Mouse (Mus musculus) CD4-positive helper T cell, adult 2 months (primary cell): ENCODE data around the gene Snip1.

ENCODE experiments used
- DNase-seq: peaks from one replicate; pipeline ENCODE4 v3.0.0-alpha.2; 2012; ENCODE audit warnings: low read depth, missing footprints, low spot score

The Snip1 gene

DNA sequence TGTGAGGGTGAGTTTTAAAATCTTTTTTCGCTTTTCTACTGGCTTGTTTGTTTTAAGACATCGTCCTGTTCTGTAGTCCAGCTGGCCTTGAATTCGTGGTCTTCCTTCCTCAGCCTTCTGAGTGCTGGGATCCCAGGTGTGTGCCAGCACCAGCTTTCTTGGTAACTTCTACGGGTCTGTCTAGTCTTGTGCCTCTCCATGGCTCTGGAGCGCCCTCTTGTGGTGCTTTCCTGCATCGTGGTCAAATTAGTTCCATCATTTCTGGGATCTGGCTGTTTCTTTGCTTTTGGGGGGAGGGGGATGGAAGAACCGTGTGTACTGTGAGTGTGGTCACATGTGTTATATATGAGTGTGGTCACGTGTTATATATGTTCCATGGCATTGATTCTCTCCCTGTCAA is 33.0 kb downstream of the Snip1 start:
- peak; percentile 83 for DNase-seq

DNA sequence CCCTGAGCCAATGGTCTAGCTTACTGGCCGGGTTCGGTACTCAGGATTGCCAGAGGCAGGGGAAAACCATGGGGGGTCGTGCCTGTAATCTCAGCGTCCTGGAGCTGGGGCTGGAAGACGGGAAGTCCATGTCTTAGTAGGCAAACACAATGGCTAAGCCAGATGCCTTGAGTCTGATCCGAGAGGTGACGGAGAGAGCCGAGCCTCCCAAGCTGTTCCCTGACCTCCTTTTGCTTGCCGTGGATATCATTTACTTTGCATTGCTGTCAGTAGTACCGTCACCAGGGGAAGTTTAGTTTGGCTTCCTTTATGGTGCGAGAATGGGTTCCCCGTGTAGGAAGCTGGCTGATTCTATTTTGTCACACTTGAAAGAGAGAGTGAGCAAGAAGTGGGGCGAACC is 34.9 kb downstream of the Snip1 start:
- DNase-seq, result no peak

DNA sequence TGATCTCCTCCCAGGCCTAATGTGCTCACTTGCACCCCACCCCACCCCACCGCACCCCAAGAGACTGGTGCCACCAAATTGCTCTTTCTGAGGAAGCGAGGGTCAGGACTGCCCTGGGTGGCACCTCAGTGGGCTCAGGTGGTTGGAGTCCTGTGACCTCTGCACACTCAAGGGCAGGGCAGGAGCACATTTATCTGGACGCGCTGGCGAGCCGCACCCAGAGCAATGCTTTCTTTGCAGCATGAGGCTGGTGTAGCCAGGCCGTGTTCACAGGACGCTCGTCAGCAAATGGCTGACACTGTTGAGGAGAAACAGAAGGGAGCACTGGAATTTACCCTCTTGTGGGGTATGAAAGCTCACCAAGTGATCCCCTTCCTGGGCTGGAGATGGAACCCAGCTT is 38.9 kb downstream of the Snip1 start:
- DNase-seq, result no peak

DNA sequence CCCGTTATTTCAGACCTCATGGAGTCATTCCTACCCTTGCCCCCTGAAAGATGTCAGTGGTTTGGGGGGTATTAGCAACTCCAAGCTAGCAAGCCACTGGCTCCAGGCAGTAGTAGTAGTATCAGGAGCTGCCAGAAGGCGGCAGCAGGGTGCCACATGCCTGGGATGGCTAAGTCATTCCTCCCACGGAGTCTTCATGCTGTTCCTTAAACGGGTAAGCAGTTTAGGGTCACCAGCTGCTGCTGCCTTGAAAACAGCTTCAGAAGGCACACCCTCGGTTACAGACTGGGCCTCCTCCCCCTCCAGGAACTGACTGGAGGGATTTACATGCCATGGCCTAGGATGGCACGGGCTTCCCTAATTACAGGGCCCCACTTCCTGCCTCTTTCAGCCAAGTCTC is 48.2 kb downstream of the Snip1 start:
- peak; percentile 70 for DNase-seq

DNA sequence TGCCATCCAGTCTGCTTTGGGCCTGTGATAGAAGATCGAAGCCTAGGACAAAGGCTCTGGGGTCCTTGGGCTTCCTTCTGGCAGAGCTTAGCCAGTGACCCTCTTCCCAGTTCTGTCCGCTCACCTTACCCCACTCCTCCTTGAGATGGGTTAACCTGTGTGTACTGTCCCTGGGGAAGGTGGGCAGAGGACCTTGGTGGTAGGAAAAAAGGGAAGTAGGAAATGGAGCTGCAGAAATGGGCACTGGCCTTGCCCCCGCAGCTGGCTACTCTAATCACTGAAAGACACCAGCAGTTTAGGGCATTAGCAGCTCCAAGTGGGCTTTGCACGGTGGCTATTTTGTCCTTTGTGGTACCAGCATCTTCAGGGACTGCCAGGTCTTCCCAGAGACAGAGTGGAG is 48.6 kb downstream of the Snip1 start:
- DNase-seq, result no peak

DNA sequence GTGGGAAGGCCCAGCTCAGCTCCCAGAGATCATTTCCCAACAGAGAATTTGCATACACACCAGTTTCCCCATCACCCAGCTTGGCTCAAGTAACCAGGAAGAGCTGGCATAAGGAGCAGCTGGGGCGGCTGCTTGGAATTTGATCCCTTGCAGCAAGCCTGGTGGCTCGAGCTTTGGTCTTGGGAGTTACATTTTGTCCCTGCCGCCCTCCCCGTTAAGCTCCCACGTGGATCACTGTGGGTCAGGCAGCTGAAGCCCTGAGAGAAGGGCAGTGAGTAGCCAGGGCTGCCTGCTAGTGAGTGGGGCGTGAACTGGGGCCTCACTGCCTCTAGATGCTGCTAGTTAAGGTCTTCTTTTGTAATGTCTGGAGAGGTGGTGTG is 49.2 kb downstream of the Snip1 start:
- no peak for DNase-seq

DNA sequence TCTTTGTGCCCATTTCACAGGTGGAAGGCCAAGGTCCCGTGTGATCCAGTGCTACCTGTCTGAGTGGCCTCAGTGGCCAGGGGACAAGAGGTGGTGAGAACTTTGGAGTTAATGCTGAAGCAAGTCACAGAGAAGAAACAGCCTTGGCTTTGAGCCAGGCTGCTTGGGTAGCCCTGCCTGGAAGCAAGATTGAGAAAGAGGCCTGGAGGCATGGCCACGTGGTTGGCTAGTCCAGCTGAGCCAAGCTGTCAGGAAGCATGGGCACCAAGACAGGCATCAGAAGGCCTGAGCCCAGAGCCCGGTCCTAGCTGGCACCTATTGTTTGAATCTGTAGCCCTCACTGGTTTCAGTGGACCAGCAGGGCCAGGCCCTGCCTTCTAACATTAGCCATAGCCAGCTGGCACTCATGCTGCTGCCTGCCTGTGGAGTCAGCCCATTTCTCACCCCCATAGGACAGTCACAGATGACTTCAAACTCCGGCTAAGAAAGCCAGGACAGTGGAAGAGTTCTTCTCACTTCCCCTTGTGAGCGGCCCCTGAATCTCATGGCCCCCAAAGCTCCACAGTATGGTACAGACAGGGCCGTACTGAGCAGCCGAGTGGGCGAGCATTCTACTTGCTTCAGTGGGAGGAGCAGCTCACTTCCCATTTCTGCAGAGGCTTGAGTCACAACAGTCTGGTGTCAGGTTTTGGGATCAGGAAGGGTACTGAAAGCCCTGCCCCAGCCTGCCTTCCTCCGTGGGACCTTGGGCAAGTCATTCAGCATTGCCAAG is 49.8 kb downstream of the Snip1 start:
- DNase-seq, result no peak

DNA sequence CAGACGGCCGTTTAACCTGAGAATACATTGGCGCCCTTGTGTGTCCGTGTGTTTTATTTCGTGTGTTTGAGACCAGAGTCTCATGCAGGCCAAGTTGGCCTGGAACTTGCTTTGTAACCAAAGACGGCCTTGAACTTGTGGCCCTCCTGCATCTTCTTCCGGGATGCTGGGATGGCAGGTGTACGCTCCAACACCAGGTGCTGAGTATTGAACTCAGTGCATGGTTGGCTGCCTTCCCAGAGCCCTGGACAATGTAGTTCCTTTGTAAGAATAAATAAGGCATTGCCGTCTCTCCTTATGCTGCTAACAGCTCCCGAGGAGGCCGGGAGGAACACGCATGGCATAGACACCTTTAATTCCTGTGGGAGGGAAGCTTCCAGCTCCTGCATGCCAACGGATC is 50.5 kb downstream of the Snip1 start:
- DNase-seq, result no peak

DNA sequence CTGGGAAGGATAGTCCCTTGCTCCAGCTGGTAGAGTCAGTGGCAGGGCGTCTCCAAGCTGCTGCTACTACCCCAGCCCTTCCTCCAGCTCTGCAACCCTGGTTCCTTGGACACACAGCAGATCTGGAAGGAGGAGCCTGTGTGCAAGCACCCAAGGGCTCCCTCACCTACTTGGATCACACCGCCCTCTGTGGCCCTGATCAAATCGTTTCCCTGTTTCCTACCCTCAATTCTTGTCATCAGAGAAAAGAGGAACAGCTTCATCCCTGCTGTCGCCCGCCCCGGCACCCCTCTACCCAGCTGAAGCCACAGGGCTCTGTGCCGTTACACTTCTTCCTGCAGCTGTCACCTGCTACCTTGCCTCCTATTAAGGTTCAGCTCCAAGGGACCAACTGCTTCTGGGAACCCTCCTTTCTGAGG is 51.4 kb downstream of the Snip1 start:
- DNase-seq, result peak; percentile 29

DNA sequence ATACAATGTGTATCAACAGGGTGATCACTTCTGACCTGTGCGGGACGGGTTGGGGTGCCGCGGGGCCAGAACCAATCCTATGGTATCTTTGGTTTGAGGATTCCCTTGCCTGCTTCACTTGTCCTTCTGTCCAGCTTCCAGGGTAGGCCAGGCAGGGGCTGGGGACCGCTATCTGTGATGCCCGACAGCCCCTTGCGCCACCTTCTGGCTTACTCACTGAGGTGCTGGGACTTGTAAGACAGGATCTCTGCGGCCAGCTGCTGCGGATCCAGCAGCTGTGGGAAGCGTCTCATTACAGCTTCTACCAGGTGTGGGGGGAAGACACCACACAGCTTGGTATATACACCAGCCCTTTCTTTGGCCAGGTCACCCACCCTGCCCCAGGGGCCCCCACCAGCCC is 52.6 kb downstream of the Snip1 start:
- DNase-seq, result peak; percentile 23

DNA sequence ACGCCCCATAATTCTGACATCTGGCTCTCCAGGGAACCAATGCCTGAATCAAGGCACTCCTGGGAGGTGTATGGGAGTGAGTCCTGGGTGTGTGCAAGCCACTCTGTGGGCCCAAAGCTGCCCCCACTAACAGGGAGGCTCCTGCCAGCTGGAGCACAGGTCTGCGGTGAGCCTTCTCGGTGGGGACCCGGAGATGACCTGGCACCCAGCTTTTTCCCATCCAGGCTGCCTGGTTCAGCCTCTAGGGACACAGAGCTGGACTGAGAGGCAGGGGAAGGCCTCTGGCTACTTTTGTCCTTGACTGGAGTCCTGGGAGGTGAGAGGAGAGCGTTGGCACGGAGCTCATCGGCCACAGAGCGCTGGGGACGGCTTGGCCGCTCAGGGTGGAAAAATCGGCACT is 53.2 kb downstream of the Snip1 start:
- no peak for DNase-seq

DNA sequence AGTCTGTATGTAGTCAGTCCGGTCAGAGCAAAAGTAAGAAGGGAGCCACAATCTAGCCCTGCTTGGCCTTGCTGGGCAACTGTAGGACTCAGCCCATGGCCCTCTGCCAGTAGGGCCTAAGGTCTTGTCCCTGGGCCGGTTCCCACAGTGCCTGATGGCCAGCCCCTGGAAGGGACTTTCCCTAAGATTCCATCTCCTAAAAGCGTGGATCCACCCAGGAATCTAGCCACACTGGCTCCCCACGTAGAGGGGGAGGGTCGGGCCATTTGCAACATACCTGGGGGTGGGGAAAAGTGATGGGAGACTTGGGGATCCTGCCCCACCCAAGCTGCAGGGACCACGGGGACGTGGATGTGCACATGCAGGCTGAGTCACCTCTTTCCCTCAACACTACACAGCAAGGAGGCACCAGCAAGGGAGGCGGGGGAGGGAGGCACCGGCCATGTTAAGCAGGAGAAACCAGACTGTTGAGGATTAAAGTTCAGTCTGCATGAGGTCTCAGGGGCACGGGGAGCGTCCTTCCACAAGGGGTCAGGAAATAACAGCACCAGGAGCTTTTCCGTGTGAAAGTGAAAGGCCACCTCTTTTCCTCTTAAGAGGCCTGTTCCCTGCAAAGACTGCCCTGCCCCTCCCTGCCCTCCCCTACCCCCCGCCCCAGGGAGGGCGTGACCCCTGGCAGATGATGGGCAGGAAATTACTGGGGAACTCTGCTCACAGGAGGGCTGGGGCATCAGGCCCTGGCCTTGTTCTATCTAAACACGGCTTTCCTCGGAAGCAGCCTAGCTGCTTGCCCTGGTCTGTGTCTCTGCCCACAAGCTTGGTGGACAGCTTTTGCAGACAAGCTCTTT is 56.2 kb downstream of the Snip1 start:
- peak; percentile 75 for DNase-seq

DNA sequence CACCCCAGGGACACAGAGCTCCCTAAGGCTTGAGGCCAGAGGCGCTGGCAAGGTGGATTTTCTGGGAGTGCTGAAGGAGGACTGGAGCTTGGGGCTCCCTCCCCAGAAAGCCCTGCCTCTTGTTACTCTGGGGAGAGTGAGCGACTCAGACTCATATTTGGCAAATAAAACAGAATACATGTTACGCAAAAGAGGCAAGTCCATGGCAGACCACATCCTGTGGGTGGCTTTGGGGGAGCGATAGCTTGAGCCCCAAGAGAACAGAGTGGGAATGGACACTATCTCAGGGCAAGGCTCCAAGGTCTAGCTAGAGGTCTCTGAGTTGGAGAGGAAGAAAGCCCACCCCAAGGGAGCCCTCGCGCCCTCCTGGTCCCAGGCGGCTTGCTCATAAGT is 56.8 kb downstream of the Snip1 start:
- peak; percentile 71 for DNase-seq
